Mouse (Mus musculus) liver, adult 2 months (tissue): ENCODE data around the gene Abcb4. TPM values are rescaled to one million over a fixed set of nuclear protein-coding genes. Genes with fewer than 3 reads are reported as not detected.
"Not testable (repeated sequence)": the region's sequence is repeated elsewhere in the genome, so short reads cannot be mapped to it uniquely, and the experiment has no call there.

ENCODE experiments used
- DNase-seq: peaks from one replicate; pipeline ENCODE4 v3.0.0-alpha.2; 2011; ENCODE audit warnings: low read depth, low spot score; ENCODE audit errors: extremely low read depth
- H3K27ac ChIP-seq: fragments of 200-500 bp; replicated peaks from 2 replicates; pipeline ENCODE4 v1.5.1; 2012; ENCODE audit warnings: low read depth, mild to moderate bottlenecking, control low read depth, inconsistent platforms, low read length; ENCODE audit not compliant: insufficient read depth
- H3K27me3 ChIP-seq: fragments of 200-500 bp; 2 replicates; pipeline ENCODE4 v1.6.1; 2012; ENCODE audit warnings: mild to moderate bottlenecking, moderate library complexity, low read length, inconsistent platforms; ENCODE audit not compliant: control insufficient read depth, insufficient read depth
- H3K36me3 ChIP-seq: fragments of 200-500 bp; 2 replicates; pipeline ENCODE4 v1.6.1; 2012; ENCODE audit warnings: low read length, inconsistent platforms; ENCODE audit not compliant: control insufficient read depth, insufficient read depth
- H3K4me1 ChIP-seq: fragments of 200-500 bp; 2 replicates; pipeline ENCODE4 v1.6.1; 2011; ENCODE audit warnings: low read length; ENCODE audit not compliant: control insufficient read depth, insufficient read depth
- H3K4me3 ChIP-seq: fragments of 200-500 bp; 2 replicates; pipeline ENCODE4 v1.5.1; 2011; ENCODE audit warnings: low read depth, mild to moderate bottlenecking, control low read depth, low read length, moderate library complexity; ENCODE audit not compliant: insufficient read depth
- H3K79me2 ChIP-seq: fragments of 200-500 bp; 2 replicates; pipeline ENCODE4 v1.6.1; 2012; ENCODE audit warnings: inconsistent platforms, mild to moderate bottlenecking, low read length, moderate library complexity; ENCODE audit not compliant: control insufficient read depth, insufficient read depth
- H3K9ac ChIP-seq: fragments of 200-500 bp; 2 replicates; pipeline ENCODE4 v1.6.1; 2012; ENCODE audit warnings: low read depth, mild to moderate bottlenecking, control low read depth, inconsistent platforms, low read length
- CTCF ChIP-seq: fragments of 200-500 bp; IDR thresholded peaks from 2 replicates; pipeline ENCODE4 v1.5.1; 2011; ENCODE audit warnings: low read depth, low read length, control low read depth
- POLR2A ChIP-seq: fragments of 200-500 bp; IDR thresholded peaks from 2 replicates; pipeline ENCODE4 v1.6.1; 2011; ENCODE audit warnings: low read length, control low read depth; ENCODE audit not compliant: insufficient read depth; ENCODE audit errors: extremely low read depth
- WGBS: fragments of 180-500 bp; shearing (Covaris S2); methylation state at CpG from one replicate; pipeline ENCODE4 v1.1.7; 2018; 5-methylcytosine and 5-hydroxymethylcytosine counted together
- polyA plus RNA-seq: library from polyadenylated mRNA; depleted of rRNA; stranded (reverse); fragments of >200 nt; gene quantifications from 2 replicates; pipeline ENCODE4 v1.2.3, GENCODE M21; 2012
- total RNA-seq: library from RNA; depleted of rRNA; stranded (reverse); fragments of >200 nt; gene quantifications from 2 replicates; pipeline ENCODE4 v1.2.3, GENCODE M21; 2014

Abcb4 gene
- total and polyA plus RNA-seq, 2 experiments = 77.2 to 202 TPM

GRCm38 (mm10) chr5:8863580-8864337, 29.8 kb upstream of the Abcb4 start:
- Histone ChIP-seq H3K36me3 (no peaks in the 10 kb centered on the region), H3K79me2 (no peaks in the 10 kb centered on the region), H3K27ac (no peak overlapping the region), H3K27me3 (no peaks in the 10 kb centered on the region), H3K4me3 (no peak overlapping the region), H3K4me1 (no peaks in the 10 kb centered on the region; the same call in 1 of the 2 replicates), H3K9ac (no peak overlapping the region)
- TF ChIP-seq CTCF (no peak), POLR2A (no peak)
- DNase-seq = no peak
- WGBS = 74% methylated on average over 14 of the region's 14 CpGs

- WGBS = 98% methylated on average over 11 of the region's 11 CpGs
- not testable (repeated sequence) for H3K4me3 ChIP-seq, H3K36me3 ChIP-seq
Measured at GRCm38 (mm10) chr5:8865630-8866029, 27.9 kb upstream of the Abcb4 start.

GRCm38 (mm10) chr5:8866366-8866765, 27.2 kb upstream of the Abcb4 start:
- Histone ChIP-seq H3K36me3 (no peaks in the 10 kb centered on the region), H3K4me1 (no peaks in the 10 kb centered on the region; the same call in 1 of the 2 replicates), H3K27me3 (no peaks in the 10 kb centered on the region), H3K79me2 (no peaks in the 10 kb centered on the region), H3K4me3 (no peak overlapping the region), H3K9ac (no peak overlapping the region), H3K27ac (no peak overlapping the region)
- no peak for TF ChIP-seq POLR2A
- no peak for DNase-seq
- WGBS = 94% methylated on average over 5 of the region's 5 CpGs

More at GRCm38 (mm10) chr5:8865630-8866029, 27.9 kb upstream of the Abcb4 start:
- not testable (repeated sequence) for H3K27ac ChIP-seq, H3K79me2 ChIP-seq, DNase-seq, H3K27me3 ChIP-seq, H3K9ac ChIP-seq, H3K4me1 ChIP-seq

- peaks cover 10% of the 10 kb centered on the region for H3K4me1 ChIP-seq
- no peak overlapping the region for H3K4me3 ChIP-seq
- TF ChIP-seq CTCF (peak; percentile 66), POLR2A (no peak)
- H3K27ac ChIP-seq = no peak overlapping the region
- H3K9ac ChIP-seq = no peak overlapping the region
- WGBS = 5% methylated on average over 1 of the region's 1 CpGs
- no peaks in the 10 kb centered on the region for H3K36me3 ChIP-seq
- no peaks in the 10 kb centered on the region for H3K27me3 ChIP-seq
- no peaks in the 10 kb centered on the region for H3K79me2 ChIP-seq
- peak; percentile 70 for DNase-seq
Measured at GRCm38 (mm10) chr5:8868019-8868418, 25.5 kb upstream of the Abcb4 start.

GRCm38 (mm10) chr5:8872979-8873915, 20.3 kb upstream of the Abcb4 start:
- Histone ChIP-seq H3K9ac (no peak overlapping the region; the same call in 1 of the 2 replicates), H3K27ac (peak overlapping the region; percentile 76), H3K79me2 (no peaks in the 10 kb centered on the region), H3K4me3 (no peak overlapping the region), H3K27me3 (no peaks in the 10 kb centered on the region), H3K36me3 (no peaks in the 10 kb centered on the region), H3K4me1 (peaks cover 15% of the 10 kb centered on the region)
- 28% methylated on average over 6 of the region's 6 CpGs for WGBS
- TF ChIP-seq POLR2A = no peak
- TF ChIP-seq CTCF = no peak
- peak; percentile 99 for DNase-seq
